Mouse (Mus musculus) testis, adult 2 months (tissue): ENCODE data around the gene Sh3kbp1. TPM values are rescaled to one million over a fixed set of nuclear protein-coding genes. Genes with fewer than 3 reads are reported as not detected.

Experiments
- H3K27ac ChIP-seq: fragments of 200-500 bp; 2 replicates; pipeline ENCODE4 v1.5.1; 2012; ENCODE audit warnings: low read depth, low read length; ENCODE audit not compliant: control insufficient read depth, insufficient read depth
- H3K27me3 ChIP-seq: fragments of 200-500 bp; 2 replicates; pipeline ENCODE4 v1.6.1; 2012; ENCODE audit warnings: mild to moderate bottlenecking, low read length, moderate library complexity; ENCODE audit not compliant: control insufficient read depth, insufficient read depth
- H3K36me3 ChIP-seq: fragments of 200-500 bp; 2 replicates; pipeline ENCODE4 v1.6.1; 2012; ENCODE audit warnings: mild to moderate bottlenecking, low read length; ENCODE audit not compliant: control insufficient read depth, insufficient read depth
- H3K4me1 ChIP-seq: fragments of 200-500 bp; 2 replicates; pipeline ENCODE4 v1.6.1; 2012; ENCODE audit warnings: low read length; ENCODE audit not compliant: control insufficient read depth, insufficient read depth
- H3K4me3 ChIP-seq: fragments of 200-500 bp; 2 replicates; pipeline ENCODE4 v1.5.1; 2012; ENCODE audit warnings: low read depth, mild to moderate bottlenecking, low read length, moderate library complexity, mixed read lengths; ENCODE audit not compliant: control insufficient read depth
- CTCF ChIP-seq: fragments of 200-500 bp; IDR thresholded peaks from 2 replicates; pipeline ENCODE4 v1.5.1; 2012; ENCODE audit warnings: low read depth, mild to moderate bottlenecking, inconsistent platforms, low read length, moderate library complexity; ENCODE audit not compliant: control insufficient read depth, insufficient read depth, insufficient replicate concordance
- POLR2A ChIP-seq: fragments of 200-500 bp; IDR thresholded peaks from 2 replicates; pipeline ENCODE4 v1.6.1; 2012; ENCODE audit warnings: low read depth, mild to moderate bottlenecking, inconsistent platforms, low read length, moderate library complexity; ENCODE audit not compliant: control insufficient read depth
- polyA plus RNA-seq: library from polyadenylated mRNA; depleted of rRNA; stranded (reverse); fragments of >200 nt; gene quantifications from 2 replicates; pipeline ENCODE4 v1.2.3, GENCODE M21; 2012

Gene Sh3kbp1
- polyA plus RNA-seq, 1 experiment = 74.8 TPM

DNA sequence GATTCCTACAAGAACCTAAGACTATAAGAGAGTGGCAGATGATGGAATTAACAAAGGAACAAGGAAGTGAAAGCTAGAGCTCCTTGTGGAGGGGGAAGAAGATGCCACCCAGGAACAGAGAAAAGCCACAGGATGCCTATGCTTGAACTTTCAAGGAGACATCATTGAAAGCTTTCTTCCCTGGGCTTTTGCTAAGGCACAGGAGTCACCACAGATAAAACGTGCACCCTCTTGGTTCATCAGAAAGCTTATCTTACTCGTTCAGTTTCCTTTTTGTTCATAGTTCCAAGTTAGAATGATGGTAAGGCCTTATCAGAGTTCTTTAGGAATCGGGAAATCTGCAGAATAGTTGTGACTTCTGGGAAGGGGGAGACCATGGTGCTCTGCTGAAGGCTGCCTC, 183.4 kb downstream of the Sh3kbp1 start:
- Histone ChIP-seq H3K27ac (no peak overlapping the region), H3K36me3 (no peaks in the 10 kb centered on the region), H3K4me3 (no peak overlapping the region), H3K4me1 (no peaks in the 10 kb centered on the region), H3K27me3 (no peaks in the 10 kb centered on the region)
- no peak for TF ChIP-seq POLR2A
- no peak for TF ChIP-seq CTCF

DNA sequence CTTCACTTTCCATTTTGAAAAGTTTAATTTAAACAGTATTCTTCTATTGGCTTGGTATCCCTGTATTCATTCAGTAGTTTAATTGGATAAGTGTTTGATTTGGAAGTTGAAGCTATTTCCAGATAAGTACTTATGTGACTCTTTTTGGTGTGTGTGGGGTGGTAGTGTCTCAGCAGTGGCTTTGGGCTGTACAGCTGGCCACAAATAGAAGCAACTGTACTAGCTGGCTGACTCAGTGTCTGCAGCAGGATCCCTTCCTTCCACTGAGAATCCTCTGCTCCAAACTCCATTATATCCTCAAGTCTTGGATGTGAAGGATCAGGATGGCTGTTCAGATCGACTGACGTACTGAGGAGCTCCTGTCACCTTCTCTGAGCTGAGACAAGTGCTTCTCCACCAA, 190.4 kb downstream of the Sh3kbp1 start:
- Histone ChIP-seq H3K27me3 (no peaks in the 10 kb centered on the region), H3K4me1 (no peaks in the 10 kb centered on the region), H3K36me3 (no peaks in the 10 kb centered on the region), H3K4me3 (peak overlapping the region; percentile 39), H3K27ac (no peak overlapping the region)
- no peak for TF ChIP-seq POLR2A

DNA sequence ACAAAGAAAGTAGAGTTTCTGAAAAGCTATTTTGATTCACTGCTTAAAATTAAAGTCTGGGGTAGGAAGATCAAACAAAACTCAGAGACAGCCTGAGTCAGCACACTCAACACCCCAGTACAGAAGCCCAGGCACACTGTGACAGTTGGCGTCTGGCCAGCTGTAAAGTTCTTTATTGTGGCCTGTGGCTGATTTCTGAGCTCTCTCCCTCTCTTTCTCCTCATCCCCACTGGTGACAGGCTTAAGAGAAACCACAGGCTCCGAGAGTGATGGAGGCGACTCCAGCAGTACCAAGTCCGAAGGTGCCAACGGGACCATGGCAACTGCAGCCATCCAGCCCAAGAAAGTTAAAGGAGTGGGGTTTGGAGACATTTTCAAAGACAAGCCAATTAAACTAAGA, 201.1 kb downstream of the Sh3kbp1 start:
- Histone ChIP-seq H3K27me3 (no peaks in the 10 kb centered on the region), H3K27ac (no peak overlapping the region), H3K4me3 (no peak overlapping the region), H3K4me1 (no peaks in the 10 kb centered on the region), H3K36me3 (no peaks in the 10 kb centered on the region)
- TF ChIP-seq CTCF (no peak), POLR2A (no peak)

DNA sequence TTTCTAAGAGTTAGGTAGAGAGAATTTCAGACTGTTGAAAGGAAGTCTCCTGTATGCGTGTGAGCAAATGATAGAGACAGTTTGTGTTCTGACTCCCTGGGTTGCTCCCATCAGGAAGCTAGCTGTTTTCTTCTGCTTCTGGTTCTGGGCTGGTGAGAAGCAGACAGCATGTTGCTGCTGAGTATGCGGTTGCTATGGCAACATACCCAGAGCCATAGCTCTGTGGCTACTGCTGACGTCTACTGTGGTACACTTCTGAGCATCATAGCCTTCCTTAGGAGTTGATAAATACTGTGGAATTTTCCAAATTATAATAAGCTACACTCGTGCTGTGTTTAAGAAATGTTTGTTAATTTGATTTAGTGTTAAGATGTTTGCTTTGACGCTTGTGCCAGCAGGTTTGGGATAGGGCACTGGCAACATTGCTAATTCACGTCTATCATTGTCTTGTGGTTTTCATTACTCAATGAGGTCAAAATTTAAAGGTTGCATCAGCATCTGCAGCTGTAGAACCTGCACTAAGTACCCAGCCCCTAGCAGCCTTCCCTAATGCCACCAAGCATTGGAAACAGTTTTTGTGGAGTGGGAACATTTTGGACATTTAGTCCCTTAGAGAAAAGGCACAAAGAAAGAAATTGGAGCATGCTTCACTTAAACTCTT, 202.2 kb downstream of the Sh3kbp1 start:
- no peaks in the 10 kb centered on the region for H3K4me1 ChIP-seq
- H3K27me3 ChIP-seq = no peaks in the 10 kb centered on the region
- H3K27ac ChIP-seq = no peak overlapping the region
- H3K4me3 ChIP-seq = no peak overlapping the region
- TF ChIP-seq CTCF (no peak), POLR2A (no peak)
- H3K36me3 ChIP-seq = no peaks in the 10 kb centered on the region

DNA sequence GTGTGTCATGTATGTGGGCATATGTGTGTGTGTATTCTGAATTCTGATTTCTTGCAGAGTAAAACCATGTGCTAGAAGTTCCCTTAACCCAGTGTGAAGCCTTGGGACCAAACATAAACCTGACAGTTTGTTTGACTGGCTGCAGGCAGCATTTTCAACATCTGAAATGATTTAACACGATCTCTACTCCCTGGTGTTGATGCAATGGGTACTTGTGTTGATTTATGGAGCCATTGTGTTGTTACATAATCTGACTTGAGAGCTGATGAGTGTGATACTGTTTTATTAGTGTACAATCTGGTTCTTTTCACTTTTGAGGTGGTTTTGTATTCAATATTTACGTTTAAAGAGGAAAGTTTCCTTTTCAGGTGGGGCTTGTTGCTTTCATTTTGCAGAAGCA, 204.1 kb downstream of the Sh3kbp1 start:
- no peak overlapping the region for H3K4me3 ChIP-seq
- no peaks in the 10 kb centered on the region for H3K36me3 ChIP-seq
- H3K27ac ChIP-seq = no peak overlapping the region
- H3K4me1 ChIP-seq = no peaks in the 10 kb centered on the region
- TF ChIP-seq POLR2A = no peak
- no peak for TF ChIP-seq CTCF
- H3K27me3 ChIP-seq = no peaks in the 10 kb centered on the region

DNA sequence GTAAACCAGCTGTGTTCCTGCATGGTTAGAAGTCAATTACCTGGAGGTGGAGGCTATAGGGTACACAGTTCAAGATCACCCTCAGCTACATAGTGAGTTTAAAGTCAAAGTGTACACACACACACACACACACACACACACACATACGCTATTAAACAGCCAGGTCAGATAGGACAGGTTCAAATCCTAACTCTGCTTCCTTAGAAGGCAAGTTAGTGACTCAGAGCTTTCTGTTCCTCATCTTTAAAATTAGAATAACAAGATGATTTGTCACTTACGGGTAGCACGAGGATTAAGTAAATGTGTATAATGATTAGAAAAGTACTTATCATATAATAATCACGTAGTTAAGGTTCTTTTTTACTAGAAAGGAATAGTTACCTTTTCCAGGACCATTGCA, 208.2 kb downstream of the Sh3kbp1 start:
- Histone ChIP-seq H3K4me3 (no peak overlapping the region), H3K27ac (no peak overlapping the region), H3K27me3 (no peaks in the 10 kb centered on the region), H3K4me1 (no peaks in the 10 kb centered on the region), H3K36me3 (no peaks in the 10 kb centered on the region)
- no peak for TF ChIP-seq CTCF
- TF ChIP-seq POLR2A = no peak

DNA sequence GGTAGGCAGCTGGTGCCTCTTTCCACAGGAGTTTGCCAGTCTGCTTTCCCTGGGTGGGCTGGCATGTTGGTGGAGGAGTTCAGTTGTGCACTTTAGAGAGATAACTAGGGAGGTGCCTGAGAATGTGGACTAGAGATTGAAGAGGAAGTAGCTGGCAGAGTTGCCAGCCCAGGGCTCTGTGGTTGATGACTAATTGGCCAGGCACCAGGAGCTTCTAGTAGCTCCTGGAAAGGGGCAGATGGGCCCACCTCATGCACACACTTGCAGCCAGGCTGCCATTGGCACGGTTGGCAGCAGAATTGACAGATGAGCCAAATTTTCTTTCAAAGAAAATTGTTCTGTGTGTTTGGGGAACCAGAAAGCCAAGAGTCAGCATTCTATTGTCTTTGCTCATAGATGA, 210.3 kb downstream of the Sh3kbp1 start:
- Histone ChIP-seq H3K27me3 (no peaks in the 10 kb centered on the region), H3K4me3 (no peak overlapping the region), H3K27ac (no peak overlapping the region), H3K36me3 (no peaks in the 10 kb centered on the region), H3K4me1 (no peaks in the 10 kb centered on the region)
- TF ChIP-seq CTCF = no peak
- TF ChIP-seq POLR2A = no peak

DNA sequence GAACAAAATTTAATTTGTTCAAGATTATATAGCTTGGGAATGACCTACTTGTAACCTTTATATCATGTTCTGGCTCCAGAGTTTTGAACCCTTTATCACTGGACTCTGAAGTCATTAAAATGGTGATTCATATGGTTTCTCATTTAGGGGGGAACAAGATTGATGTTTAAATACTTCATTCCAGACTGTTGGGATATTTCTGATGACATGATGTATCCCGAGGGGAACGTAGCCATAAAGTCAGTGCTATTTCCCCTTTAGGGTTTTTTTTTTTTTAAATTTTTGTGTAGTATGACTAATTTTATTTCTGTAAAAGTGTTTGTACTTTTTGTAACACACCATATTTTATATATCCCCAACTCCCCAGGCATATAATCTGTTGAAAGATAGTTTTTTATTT, 212.7 kb downstream of the Sh3kbp1 start:
- Histone ChIP-seq H3K27me3 (no peaks in the 10 kb centered on the region), H3K4me3 (no peak overlapping the region), H3K4me1 (no peaks in the 10 kb centered on the region), H3K27ac (no peak overlapping the region), H3K36me3 (no peaks in the 10 kb centered on the region)
- TF ChIP-seq POLR2A = no peak
- TF ChIP-seq CTCF = no peak
